Mouse (Mus musculus) G1E (cell line): ENCODE measurements at regions not wholly inside any gene's neighbourhood (a gene's known extent, or its start where the extent isn't known, plus 50 kb on each side); places are given as distances from the start of the nearest gene placed in this dataset.

Source experiments
- CTCF ChIP-seq: IDR thresholded peaks from 2 replicates; pipeline ENCODE4 v1.5.1; 2012; ENCODE audit warnings: low read depth, low read length, inconsistent platforms, mixed read lengths
- GATA1 ChIP-seq: IDR thresholded peaks from 2 replicates; pipeline ENCODE4 v1.6.1; 2012; ENCODE audit warnings: borderline replicate concordance, low read length, inconsistent platforms, mixed read lengths
- GATA2 ChIP-seq: IDR thresholded peaks from 2 replicates; pipeline ENCODE4 v1.6.1; 2012; ENCODE audit warnings: low read depth, low read length, inconsistent platforms, borderline replicate concordance
- POLR2AphosphoS5 ChIP-seq: IDR thresholded peaks from 2 replicates; pipeline ENCODE4 v1.6.1; 2012; ENCODE audit warnings: low read depth, low read length, inconsistent platforms; ENCODE audit not compliant: insufficient replicate concordance
- TAL1 ChIP-seq: conservative IDR thresholded peaks from 2 replicates; pipeline ENCODE4 v1.6.1; 2012; ENCODE audit warnings: low read depth, low read length, inconsistent platforms, mixed read lengths

DNA sequence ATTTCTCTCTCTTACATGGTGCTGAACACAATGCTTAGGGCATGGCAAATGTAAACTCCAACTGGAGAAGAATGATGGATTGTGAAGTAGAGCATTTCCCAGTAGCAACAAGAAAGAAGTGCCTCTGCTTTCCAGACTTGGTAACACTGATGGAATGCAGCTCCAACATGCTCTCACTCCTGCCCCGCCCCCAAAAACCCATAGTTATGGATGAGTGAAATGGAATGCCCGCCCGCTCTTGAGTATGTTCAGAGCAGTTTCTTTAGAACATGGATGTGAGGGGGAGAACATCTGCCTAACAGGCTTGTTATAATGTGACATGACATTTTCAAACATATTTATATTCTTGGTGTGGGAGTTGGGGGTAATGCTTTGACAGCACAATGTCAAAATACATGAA lies 517.2 kb upstream of the Tnc start:
- TF ChIP-seq CTCF (no peak), TAL1 (no peak), GATA1 (no peak), GATA2 (no peak), POLR2AphosphoS5 (no peak)
